Mouse (Mus musculus) hindbrain, embryonic 13.5 days (tissue): ENCODE measurements at regions not wholly inside any gene's neighbourhood (a gene's known extent, or its start where the extent isn't known, plus 50 kb on each side); places are given as distances from the start of the nearest gene placed in this dataset.

Source experiments
- ATAC-seq: fragments of 200-750 bp; cut with Nextera tagmentation; 2 replicates; pipeline ENCODE4 v1.8.0; 2017; ENCODE audit warnings: moderate TSS enrichment; ENCODE audit not compliant: low FRiP score
- H3K27ac ChIP-seq: fragments of 300-500 bp; sonication (generic); 2 replicates; pipeline ENCODE4 v1.5.1; 2015; ENCODE audit warnings: inconsistent platforms, mild to moderate bottlenecking, moderate library complexity
- H3K27me3 ChIP-seq: fragments of 300-500 bp; sonication (generic); 2 replicates; pipeline ENCODE4 v1.6.1; 2015; ENCODE audit warnings: mild to moderate bottlenecking, inconsistent platforms
- H3K36me3 ChIP-seq: fragments of 300-500 bp; sonication (generic); 2 replicates; pipeline ENCODE4 v1.6.1; 2015; ENCODE audit warnings: mild to moderate bottlenecking, inconsistent platforms
- H3K4me1 ChIP-seq: fragments of 300-500 bp; sonication (generic); replicated peaks from 2 replicates; pipeline ENCODE4 v1.6.1; 2015; ENCODE audit warnings: inconsistent platforms
- H3K4me2 ChIP-seq: fragments of 300-500 bp; sonication (generic); 2 replicates; pipeline ENCODE4 v1.6.1; 2015; ENCODE audit warnings: inconsistent platforms, mild to moderate bottlenecking, moderate library complexity
- H3K4me3 ChIP-seq: fragments of 300-500 bp; sonication (generic); 2 replicates; pipeline ENCODE4 v1.5.1; 2015; ENCODE audit warnings: mild to moderate bottlenecking, inconsistent platforms
- H3K9ac ChIP-seq: fragments of 300-500 bp; sonication (generic); 2 replicates; pipeline ENCODE4 v1.6.1; 2015; ENCODE audit warnings: mild to moderate bottlenecking, inconsistent platforms
- H3K9me3 ChIP-seq: fragments of 300-500 bp; sonication (generic); 2 replicates; pipeline ENCODE4 v1.6.1; 2016; ENCODE audit warnings: inconsistent platforms
- WGBS: fragments of 180-500 bp; shearing (Covaris S2); methylation state at CpG from one replicate; pipeline ENCODE4 v1.1.7; 2015; 5-methylcytosine and 5-hydroxymethylcytosine counted together

GRCm38 (mm10) chr3:18731674-18732073 is 783.5 kb downstream of the Cypt12 start:
- H3K9me3 ChIP-seq, result no peaks in the 10 kb centered on the region
- no peak overlapping the region for H3K4me3 ChIP-seq
- H3K36me3 ChIP-seq, result no peaks in the 10 kb centered on the region
- H3K4me1 ChIP-seq, result no peaks in the 10 kb centered on the region
- no peaks in the 10 kb centered on the region for H3K27me3 ChIP-seq
- no peak overlapping the region for H3K4me2 ChIP-seq
- 74% methylated on average over 2 of the region's 2 CpGs for WGBS
- no peak for ATAC-seq
- H3K9ac ChIP-seq, result no peak overlapping the region
- no peak overlapping the region for H3K27ac ChIP-seq

- no peaks in the 10 kb centered on the region for H3K9me3 ChIP-seq
- no peaks in the 10 kb centered on the region for H3K27me3 ChIP-seq
- H3K4me2 ChIP-seq, result no peak overlapping the region
- no peaks in the 10 kb centered on the region for H3K36me3 ChIP-seq
- H3K9ac ChIP-seq, result no peak overlapping the region
- 94% methylated on average over 1 of the region's 1 CpGs for WGBS
- no peak for ATAC-seq
- H3K27ac ChIP-seq, result no peak overlapping the region
- H3K4me1 ChIP-seq, result no peaks in the 10 kb centered on the region
- H3K4me3 ChIP-seq, result no peak overlapping the region
These were observed 785.3 kb downstream of the Cypt12 start for GRCm38 (mm10) chr3:18733540-18733939.

GRCm38 (mm10) chr3:18738946-18739345 is 790.7 kb downstream of the Cypt12 start:
- Histone ChIP-seq H3K9me3 (no peaks in the 10 kb centered on the region), H3K4me3 (no peak overlapping the region), H3K4me2 (no peak overlapping the region), H3K27me3 (no peaks in the 10 kb centered on the region), H3K4me1 (no peaks in the 10 kb centered on the region), H3K36me3 (no peaks in the 10 kb centered on the region), H3K9ac (no peak overlapping the region), H3K27ac (no peak overlapping the region)
- ATAC-seq, result no peak

GRCm38 (mm10) chr3:18740344-18740743 is 792.1 kb downstream of the Cypt12 start:
- no peak overlapping the region for H3K4me3 ChIP-seq
- no peak for ATAC-seq
- H3K4me2 ChIP-seq, result no peak overlapping the region
- no peaks in the 10 kb centered on the region for H3K27me3 ChIP-seq
- H3K9ac ChIP-seq, result no peak overlapping the region
- no peaks in the 10 kb centered on the region for H3K9me3 ChIP-seq
- H3K4me1 ChIP-seq, result no peaks in the 10 kb centered on the region
- H3K36me3 ChIP-seq, result no peaks in the 10 kb centered on the region
- H3K27ac ChIP-seq, result no peak overlapping the region
- WGBS, result 89% methylated on average over 4 of the region's 4 CpGs

GRCm38 (mm10) chr3:18743474-18743873 is 795.3 kb downstream of the Cypt12 start:
- Histone ChIP-seq H3K36me3 (no peaks in the 10 kb centered on the region), H3K27me3 (no peaks in the 10 kb centered on the region), H3K4me2 (no peak overlapping the region), H3K4me3 (no peak overlapping the region), H3K9me3 (no peaks in the 10 kb centered on the region), H3K4me1 (no peaks in the 10 kb centered on the region), H3K9ac (no peak overlapping the region), H3K27ac (no peak overlapping the region)
- 82% methylated on average over 2 of the region's 2 CpGs for WGBS
- no peak for ATAC-seq

GRCm38 (mm10) chr3:18744216-18744615 is 796.0 kb downstream of the Cypt12 start:
- WGBS, result 86% methylated on average over 3 of the region's 3 CpGs
- Histone ChIP-seq H3K27ac (no peak overlapping the region), H3K27me3 (no peaks in the 10 kb centered on the region), H3K4me1 (no peaks in the 10 kb centered on the region), H3K4me2 (no peak overlapping the region), H3K9me3 (no peaks in the 10 kb centered on the region), H3K9ac (no peak overlapping the region), H3K4me3 (no peak overlapping the region), H3K36me3 (no peaks in the 10 kb centered on the region)
- no peak for ATAC-seq

GRCm38 (mm10) chr3:18746206-18746605 is 798.0 kb downstream of the Cypt12 start:
- Histone ChIP-seq H3K27ac (no peak overlapping the region), H3K4me2 (no peak overlapping the region), H3K4me1 (no peaks in the 10 kb centered on the region), H3K9me3 (no peaks in the 10 kb centered on the region), H3K27me3 (no peaks in the 10 kb centered on the region), H3K36me3 (no peaks in the 10 kb centered on the region), H3K4me3 (no peak overlapping the region), H3K9ac (no peak overlapping the region)
- no peak for ATAC-seq

- no peaks in the 10 kb centered on the region for H3K36me3 ChIP-seq
- H3K27ac ChIP-seq, result no peak overlapping the region
- ATAC-seq, result no peak
- 42% methylated on average over 2 of the region's 2 CpGs for WGBS
- H3K27me3 ChIP-seq, result no peaks in the 10 kb centered on the region
- no peak overlapping the region for H3K4me3 ChIP-seq
- no peaks in the 10 kb centered on the region for H3K9me3 ChIP-seq
- H3K4me1 ChIP-seq, result no peaks in the 10 kb centered on the region
- no peak overlapping the region for H3K9ac ChIP-seq
- no peak overlapping the region for H3K4me2 ChIP-seq
These were observed 798.7 kb downstream of the Cypt12 start for GRCm38 (mm10) chr3:18746898-18747297.

- no peak for ATAC-seq
- 75% methylated on average over 6 of the region's 6 CpGs for WGBS
- Histone ChIP-seq H3K27me3 (no peaks in the 10 kb centered on the region), H3K4me1 (no peaks in the 10 kb centered on the region), H3K4me2 (no peak overlapping the region), H3K36me3 (no peaks in the 10 kb centered on the region), H3K9me3 (no peaks in the 10 kb centered on the region), H3K9ac (no peak overlapping the region), H3K27ac (no peak overlapping the region), H3K4me3 (no peak overlapping the region)
These were observed 803.5 kb downstream of the Cypt12 start for GRCm38 (mm10) chr3:18751660-18752259.

GRCm38 (mm10) chr3:18764301-18765078 is 816.3 kb downstream of the Cypt12 start:
- Histone ChIP-seq H3K27me3 (no peaks in the 10 kb centered on the region), H3K4me1 (no peaks in the 10 kb centered on the region), H3K9me3 (no peaks in the 10 kb centered on the region), H3K27ac (no peak overlapping the region), H3K9ac (no peak overlapping the region), H3K36me3 (no peaks in the 10 kb centered on the region), H3K4me3 (no peak overlapping the region), H3K4me2 (no peak overlapping the region)
- 89% methylated on average over 3 of the region's 3 CpGs for WGBS
- peak; percentile 85 for ATAC-seq

GRCm38 (mm10) chr3:18778481-18778880 is 830.3 kb downstream of the Cypt12 start:
- Histone ChIP-seq H3K27ac (no peak overlapping the region), H3K9ac (no peak overlapping the region)

GRCm38 (mm10) chr3:18787531-18788176 is 839.4 kb downstream of the Cypt12 start:
- Histone ChIP-seq H3K9ac (no peak overlapping the region), H3K27me3 (no peaks in the 10 kb centered on the region), H3K36me3 (no peaks in the 10 kb centered on the region), H3K4me2 (no peak overlapping the region), H3K4me3 (no peak overlapping the region), H3K9me3 (no peaks in the 10 kb centered on the region), H3K4me1 (no peaks in the 10 kb centered on the region), H3K27ac (no peak overlapping the region)
- WGBS, result 74% methylated on average over 8 of the region's 8 CpGs
- no peak for ATAC-seq

More at GRCm38 (mm10) chr3:18778481-18778880, 830.3 kb downstream of the Cypt12 start:
- Histone ChIP-seq H3K36me3 (no peaks in the 10 kb centered on the region), H3K4me2 (no peak overlapping the region), H3K9me3 (no peaks in the 10 kb centered on the region), H3K4me1 (no peaks in the 10 kb centered on the region), H3K27me3 (no peaks in the 10 kb centered on the region), H3K4me3 (no peak overlapping the region)
- no peak for ATAC-seq
- WGBS, result 54% methylated on average over 1 of the region's 1 CpGs

- H3K36me3 ChIP-seq, result no peaks in the 10 kb centered on the region
- H3K4me3 ChIP-seq, result no peak overlapping the region
- 75% methylated on average over 3 of the region's 3 CpGs for WGBS
- H3K27me3 ChIP-seq, result no peaks in the 10 kb centered on the region
- ATAC-seq, result no peak
- no peak overlapping the region for H3K27ac ChIP-seq
- H3K9ac ChIP-seq, result no peak overlapping the region
- H3K9me3 ChIP-seq, result no peaks in the 10 kb centered on the region
- H3K4me2 ChIP-seq, result no peak overlapping the region
- H3K4me1 ChIP-seq, result no peaks in the 10 kb centered on the region
These were observed 825.7 kb downstream of the 1700064H15Rik start for GRCm38 (mm10) chr3:18802794-18803193.
